Mouse (Mus musculus) bone marrow, adult 2 months (tissue): ENCODE measurements at regions not wholly inside any gene's neighbourhood (a gene's known extent, or its start where the extent isn't known, plus 50 kb on each side); places are given as distances from the start of the nearest gene placed in this dataset.

ENCODE experiments used
- CTCF ChIP-seq: fragments of 200-500 bp; IDR thresholded peaks from 2 replicates; pipeline ENCODE4 v1.5.1; 2011; ENCODE audit warnings: low read length, control low read depth; ENCODE audit not compliant: control insufficient read depth, insufficient read depth
- POLR2A ChIP-seq: fragments of 200-500 bp; IDR thresholded peaks from 2 replicates; pipeline ENCODE4 v1.6.1; 2011; ENCODE audit warnings: low read depth, mild to moderate bottlenecking, control low read depth, low read length, borderline replicate concordance; ENCODE audit not compliant: control insufficient read depth

- TF ChIP-seq POLR2A (no peak), CTCF (no peak)
These were observed 88.4 kb upstream of the Bod1 start for GRCm38 (mm10) chr11:31759868-31760765.
